Mouse (Mus musculus): Measurements from ENCODE around the gene Uhrf1. TPM values are rescaled to one million over a fixed set of nuclear protein-coding genes. Genes with fewer than 3 reads are reported as not detected.

Gene Uhrf1
- polyA plus RNA-seq, 1 experiment = 30.4 TPM

DNA sequence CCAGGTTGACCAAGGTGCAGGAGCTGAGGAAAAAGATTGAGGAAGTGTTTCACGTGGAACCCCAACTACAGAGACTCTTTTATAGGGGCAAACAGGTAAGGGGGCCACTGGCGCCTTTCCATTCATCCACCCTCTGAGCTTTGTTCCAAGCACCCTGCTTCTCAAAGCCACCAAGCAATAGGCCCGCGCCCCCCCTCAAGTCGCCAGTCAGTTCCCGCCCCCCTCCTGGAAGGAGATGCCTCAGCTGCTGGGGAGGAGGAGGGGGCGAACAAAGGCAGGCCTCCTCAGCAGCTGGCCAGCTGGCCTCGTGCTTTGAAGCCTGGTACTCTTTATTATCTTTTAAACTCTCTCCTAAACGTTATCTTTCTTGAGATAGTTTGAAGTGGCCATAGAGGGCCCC is 2.0 kb downstream of the Uhrf1 start:
- Histone ChIP-seq H3K9me3 (ENCODE audit: control insufficient read depth, low read length) (no peaks in the 10 kb centered on the region), H3K27me3 (ENCODE audit: control insufficient read depth) (peaks cover 1% of the 10 kb centered on the region; the same call in 1 of the 2 replicates), H3K36me3 (ENCODE audit: control insufficient read depth) (peaks cover 60% of the 10 kb centered on the region), H3K4me3 (replicated peaks) (peak overlapping the region; percentile 74), H3K4me1 (ENCODE audit: control insufficient read depth) (peaks cover 74% of the 10 kb centered on the region)
- TF ChIP-seq TAL1 (IDR thresholded peaks at IDR 0.05; ENCODE audit: low read length) = no peak
- no peak for TF ChIP-seq GATA1 (IDR thresholded peaks at IDR 0.05; ENCODE audit: low read length)

GRCm38 (mm10) chr17:56305826-56306225 is 2.7 kb downstream of the Uhrf1 start:
- peaks cover 66% of the 10 kb centered on the region for H3K36me3 ChIP-seq (ENCODE audit: control insufficient read depth)
- peak overlapping the region; percentile 74 for H3K4me3 ChIP-seq (replicated peaks)

DNA sequence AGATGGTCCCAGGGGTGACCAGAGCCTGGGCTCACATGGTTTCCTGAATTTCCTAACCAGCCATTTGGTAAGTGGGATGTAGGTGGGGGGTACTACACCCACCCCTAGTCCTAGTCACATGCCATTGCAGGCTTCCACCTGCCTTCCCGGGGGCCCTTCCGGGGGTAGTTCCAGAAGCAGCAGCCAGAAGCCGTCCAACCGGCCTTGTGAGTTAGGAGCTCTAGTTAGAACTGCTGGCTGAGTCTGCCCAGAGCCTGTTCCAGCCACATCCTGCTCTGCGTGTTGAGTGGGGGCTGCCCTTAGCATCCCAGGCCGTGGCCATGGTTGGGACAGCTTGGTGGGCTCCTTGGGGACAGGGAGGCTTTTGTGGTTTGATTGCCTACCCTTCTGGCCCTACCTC is 5.0 kb downstream of the Uhrf1 start:
- TF ChIP-seq TAL1 (IDR thresholded peaks at IDR 0.05; ENCODE audit: low read length) (no peak), GATA1 (IDR thresholded peaks at IDR 0.05; ENCODE audit: low read length) (no peak)
- Histone ChIP-seq H3K4me1 (ENCODE audit: control insufficient read depth) (peaks cover 73% of the 10 kb centered on the region), H3K27me3 (ENCODE audit: control insufficient read depth) (no peaks in the 10 kb centered on the region; the same call in 1 of the 2 replicates), H3K4me3 (replicated peaks) (no peak overlapping the region), H3K9me3 (ENCODE audit: control insufficient read depth, low read length) (no peaks in the 10 kb centered on the region), H3K36me3 (ENCODE audit: control insufficient read depth) (peaks cover 89% of the 10 kb centered on the region)

More at GRCm38 (mm10) chr17:56305826-56306225, 2.7 kb downstream of the Uhrf1 start:
- Histone ChIP-seq H3K4me1 (ENCODE audit: control insufficient read depth) (peaks cover 79% of the 10 kb centered on the region), H3K27me3 (ENCODE audit: control insufficient read depth) (no peaks in the 10 kb centered on the region), H3K9me3 (ENCODE audit: control insufficient read depth, low read length) (no peaks in the 10 kb centered on the region)
- TF ChIP-seq GATA1 (IDR thresholded peaks at IDR 0.05; ENCODE audit: low read length) = no peak
- TF ChIP-seq TAL1 (IDR thresholded peaks at IDR 0.05; ENCODE audit: low read length) = no peak

GRCm38 (mm10) chr17:56309191-56309945 is 6.2 kb downstream of the Uhrf1 start:
- no peaks in the 10 kb centered on the region; the same call in 1 of the 2 replicates for H3K27me3 ChIP-seq (ENCODE audit: control insufficient read depth)
- peaks cover 65% of the 10 kb centered on the region for H3K4me1 ChIP-seq (ENCODE audit: control insufficient read depth)

GRCm38 (mm10) chr17:56324419-56324818 is 21.3 kb downstream of the Uhrf1 start:
- Histone ChIP-seq H3K4me1 (ENCODE audit: control insufficient read depth) (peaks cover 60% of the 10 kb centered on the region), H3K9me3 (ENCODE audit: control insufficient read depth, low read length) (no peaks in the 10 kb centered on the region), H3K36me3 (ENCODE audit: control insufficient read depth) (peaks cover 55% of the 10 kb centered on the region), H3K27me3 (ENCODE audit: control insufficient read depth) (no peaks in the 10 kb centered on the region), H3K4me3 (replicated peaks) (no peak overlapping the region)
- no peak for TF ChIP-seq TAL1 (IDR thresholded peaks at IDR 0.05; ENCODE audit: low read length)
- TF ChIP-seq GATA1 (IDR thresholded peaks at IDR 0.05; ENCODE audit: low read length) = no peak

More at GRCm38 (mm10) chr17:56309191-56309945, 6.2 kb downstream of the Uhrf1 start:
- TF ChIP-seq GATA1 (IDR thresholded peaks at IDR 0.05; ENCODE audit: low read length) = no peak
- no peak for TF ChIP-seq TAL1 (IDR thresholded peaks at IDR 0.05; ENCODE audit: low read length)
- Histone ChIP-seq H3K4me3 (replicated peaks) (no peak overlapping the region), H3K9me3 (ENCODE audit: control insufficient read depth, low read length) (no peaks in the 10 kb centered on the region), H3K36me3 (ENCODE audit: control insufficient read depth) (peaks cover 100% of the 10 kb centered on the region)

- peak within 1 kb of the TSS; percentile 82 for H3K4me3 ChIP-seq (replicated peaks)
- H3K4me1 ChIP-seq (ENCODE audit: control insufficient read depth) = peaks cover 61% of the 10 kb centered on the region
- peaks cover 43% of the 10 kb centered on the region for H3K36me3 ChIP-seq (ENCODE audit: control insufficient read depth)
- H3K27me3 ChIP-seq (ENCODE audit: control insufficient read depth) = no peaks in the 10 kb centered on the region
- TF ChIP-seq GATA1 (IDR thresholded peaks at IDR 0.05; ENCODE audit: low read length) (no peak), TAL1 (IDR thresholded peaks at IDR 0.05; ENCODE audit: low read length) (no peak)
- no peaks in the 10 kb centered on the region for H3K9me3 ChIP-seq (ENCODE audit: control insufficient read depth, low read length)
Measured at GRCm38 (mm10) chr17:56325450-56326152, 22.5 kb downstream of the Uhrf1 start, which contains the start of gene Kdm4b. Kdm4b (plus strand) TSS chr17:56326062.

- Histone ChIP-seq H3K4me3 (replicated peaks) (peak overlapping the region; percentile 82), H3K27me3 (ENCODE audit: control insufficient read depth) (no peaks in the 10 kb centered on the region), H3K9me3 (ENCODE audit: control insufficient read depth, low read length) (no peaks in the 10 kb centered on the region), H3K36me3 (ENCODE audit: control insufficient read depth) (peaks cover 35% of the 10 kb centered on the region), H3K4me1 (ENCODE audit: control insufficient read depth) (peaks cover 65% of the 10 kb centered on the region)
- TF ChIP-seq TAL1 (IDR thresholded peaks at IDR 0.05; ENCODE audit: low read length) (no peak), GATA1 (IDR thresholded peaks at IDR 0.05; ENCODE audit: low read length) (no peak)
Measured at GRCm38 (mm10) chr17:56326153-56327147, 23.3 kb downstream of the Uhrf1 start.

- no peaks in the 10 kb centered on the region for H3K9me3 ChIP-seq (ENCODE audit: control insufficient read depth, low read length)
- H3K36me3 ChIP-seq (ENCODE audit: control insufficient read depth) = peaks cover 7% of the 10 kb centered on the region
- peaks cover 74% of the 10 kb centered on the region for H3K4me1 ChIP-seq (ENCODE audit: control insufficient read depth)
- H3K27me3 ChIP-seq (ENCODE audit: control insufficient read depth) = no peaks in the 10 kb centered on the region
- H3K4me3 ChIP-seq (replicated peaks) = no peak overlapping the region
- TF ChIP-seq GATA1 (IDR thresholded peaks at IDR 0.05; ENCODE audit: low read length) (no peak), TAL1 (IDR thresholded peaks at IDR 0.05; ENCODE audit: low read length) (no peak)
Measured at GRCm38 (mm10) chr17:56329267-56329666, 26.1 kb downstream of the Uhrf1 start.

Data from erythroblast, embryonic 14.5 days (primary cell).